Mouse (Mus musculus) embryonic fibroblast, embryonic 13.5 days (primary cell): ENCODE measurements around the gene Kirrel2.

Source experiments
- CTCF ChIP-seq: IDR thresholded peaks from 2 replicates; pipeline ENCODE4 v1.5.1; 2011; ENCODE audit warnings: mild to moderate bottlenecking, control low read depth, low read length, moderate library complexity, borderline replicate concordance; ENCODE audit not compliant: insufficient read depth
- POLR2A ChIP-seq: IDR thresholded peaks from 2 replicates; pipeline ENCODE4 v1.6.1; 2011; ENCODE audit warnings: low read depth, mild to moderate bottlenecking, control low read depth, low read length, moderate library complexity

DNA sequence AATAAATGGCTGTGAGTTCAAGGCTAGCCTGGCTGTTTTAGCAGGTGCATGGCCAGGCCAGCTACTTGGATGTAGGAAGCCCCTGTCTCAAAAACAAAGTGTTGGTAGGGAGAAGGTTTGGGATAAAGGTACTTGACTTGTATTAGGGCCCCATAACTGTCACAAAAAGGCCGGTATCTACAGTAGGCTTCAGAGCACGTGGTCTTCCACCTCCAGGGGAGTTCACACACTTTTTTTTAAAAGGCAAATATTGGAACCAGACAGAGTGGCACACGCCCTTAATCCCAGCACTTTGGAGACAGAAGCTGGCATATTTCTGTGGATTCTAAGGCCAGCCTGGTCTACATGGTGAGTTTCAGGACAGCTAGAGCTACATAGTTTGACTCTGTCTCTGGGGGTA lies 36.8 kb downstream of the Kirrel2 start:
- TF ChIP-seq CTCF = no peak
- no peak for TF ChIP-seq POLR2A
